Mouse (Mus musculus) limb, embryonic 11.5 days (tissue): ENCODE results near the gene Eif4a1. TPM values are rescaled to one million over a fixed set of nuclear protein-coding genes. Genes with fewer than 3 reads are reported as not detected.
"Not testable (repeated sequence)": the region's sequence is repeated elsewhere in the genome, so short reads cannot be mapped to it uniquely, and the experiment has no call there.

ENCODE experiments used
- ATAC-seq: fragments of 200-750 bp; cut with Nextera tagmentation; 2 replicates; pipeline ENCODE4 v1.8.0; 2017; ENCODE audit warnings: low read depth; ENCODE audit not compliant: insufficient number of reproducible peaks, low FRiP score, low TSS enrichment
- DNase-seq: peaks from one replicate; pipeline ENCODE4 v3.0.0-alpha.2; 2015; ENCODE audit warnings: low spot score
- H3K27ac ChIP-seq: fragments of 300-500 bp; sonication (generic); replicated peaks from 2 replicates; pipeline ENCODE4 v1.5.1; 2014; ENCODE audit warnings: low read depth, mild to moderate bottlenecking, low read length
- H3K27me3 ChIP-seq: fragments of 300-500 bp; sonication (generic); 2 replicates; pipeline ENCODE4 v1.6.1; 2014; ENCODE audit warnings: mild to moderate bottlenecking, low read length, mixed read lengths; ENCODE audit not compliant: control insufficient read depth, insufficient read depth
- H3K36me3 ChIP-seq: fragments of 300-500 bp; sonication (generic); 2 replicates; pipeline ENCODE4 v1.6.1; 2014; ENCODE audit warnings: mild to moderate bottlenecking, low read length, moderate library complexity, mixed read lengths; ENCODE audit not compliant: control insufficient read depth, insufficient read depth
- H3K4me1 ChIP-seq: fragments of 300-500 bp; sonication (generic); 2 replicates; pipeline ENCODE4 v1.6.1; 2014; ENCODE audit warnings: low read length, mixed read lengths; ENCODE audit not compliant: control insufficient read depth, insufficient read depth
- H3K4me2 ChIP-seq: fragments of 300-500 bp; sonication (generic); 2 replicates; pipeline ENCODE4 v1.6.1; 2014; ENCODE audit warnings: low read depth, mild to moderate bottlenecking, moderate library complexity; ENCODE audit not compliant: severe bottlenecking
- H3K4me3 ChIP-seq: fragments of 300-500 bp; sonication (generic); 2 replicates; pipeline ENCODE4 v1.5.1; 2014; ENCODE audit warnings: low read depth, low read length
- H3K9ac ChIP-seq: fragments of 300-500 bp; sonication (generic); 2 replicates; pipeline ENCODE4 v1.6.1; 2014; ENCODE audit warnings: mild to moderate bottlenecking, low read length
- H3K9me3 ChIP-seq: fragments of 300-500 bp; sonication (generic); 2 replicates; pipeline ENCODE4 v1.6.1; 2016; ENCODE audit warnings: low read length; ENCODE audit not compliant: control insufficient read depth
- WGBS: fragments of 180-500 bp; shearing (Covaris S2); extraction: QIAGEN DNeasy Blood & Tissue Kit; methylation state at CpG from one replicate; pipeline ENCODE4 v1.1.7; 2014; 5-methylcytosine and 5-hydroxymethylcytosine counted together
- polyA plus RNA-seq: library from polyadenylated mRNA; unstranded; fragments of >200 nt; fragmentation: Nextera tagmentation; extraction: Ambion mirVana; gene quantifications from 2 replicates; pipeline ENCODE4 v1.2.1, GENCODE M21; 2014

Eif4a1 gene
- polyA plus RNA-seq, 1 experiment from 2014 or later, result 892 TPM

- Histone ChIP-seq H3K9ac (no peak overlapping the region), H3K4me1 (peaks cover 8% of the 10 kb centered on the region; the same call in 1 of the 2 replicates), H3K27me3 (no peaks in the 10 kb centered on the region), H3K4me2 (no peak overlapping the region), H3K9me3 (no peaks in the 10 kb centered on the region), H3K27ac (no peak overlapping the region), H3K4me3 (no peak overlapping the region), H3K36me3 (no peaks in the 10 kb centered on the region)
- no peak for DNase-seq
- WGBS, result 40% methylated on average over 6 of the region's 6 CpGs
- ATAC-seq, result no peak
Measured at GRCm38 (mm10) chr11:69706775-69707479, 34.7 kb upstream of the Eif4a1 start.

- Histone ChIP-seq H3K27ac (no peak overlapping the region), H3K27me3 (no peaks in the 10 kb centered on the region), H3K4me2 (no peak overlapping the region), H3K36me3 (no peaks in the 10 kb centered on the region), H3K9ac (no peak overlapping the region), H3K4me3 (no peak overlapping the region), H3K4me1 (peaks cover 8% of the 10 kb centered on the region; the same call in 1 of the 2 replicates), H3K9me3 (no peaks in the 10 kb centered on the region)
- no peak for ATAC-seq
- 45% methylated on average over 2 of the region's 2 CpGs for WGBS
- no peak for DNase-seq
Measured at GRCm38 (mm10) chr11:69704613-69705010, 32.4 kb upstream of the Eif4a1 start.

- Histone ChIP-seq H3K36me3 (no peaks in the 10 kb centered on the region), H3K9me3 (no peaks in the 10 kb centered on the region), H3K9ac (no peak overlapping the region), H3K4me3 (no peak overlapping the region), H3K4me2 (no peak overlapping the region), H3K27ac (no peak overlapping the region), H3K4me1 (peaks cover 3% of the 10 kb centered on the region; the same call in 1 of the 2 replicates), H3K27me3 (no peaks in the 10 kb centered on the region)
- WGBS, result 75% methylated on average over 8 of the region's 8 CpGs
- no peak for DNase-seq
- ATAC-seq, result no peak
Measured at GRCm38 (mm10) chr11:69703814-69704612, 31.8 kb upstream of the Eif4a1 start.

GRCm38 (mm10) chr11:69703381-69703780 lies 31.2 kb upstream of the Eif4a1 start:
- not testable (repeated sequence) for H3K36me3 ChIP-seq, ATAC-seq, H3K9ac ChIP-seq, DNase-seq, H3K9me3 ChIP-seq, H3K27me3 ChIP-seq, H3K4me2 ChIP-seq, H3K27ac ChIP-seq, H3K4me3 ChIP-seq, H3K4me1 ChIP-seq
- WGBS, result 67% methylated on average over 2 of the region's 3 CpGs

GRCm38 (mm10) chr11:69702886-69703285 lies 30.7 kb upstream of the Eif4a1 start:
- WGBS, result 94% methylated on average over 10 of the region's 10 CpGs
- H3K9me3 ChIP-seq, H3K9ac ChIP-seq, DNase-seq, H3K4me1 ChIP-seq, ATAC-seq, H3K27ac ChIP-seq, H3K4me3 ChIP-seq, H3K36me3 ChIP-seq, H3K4me2 ChIP-seq, H3K27me3 ChIP-seq: not testable (repeated sequence)

- DNase-seq (no peak), ATAC-seq (no peak)
- H3K4me2 ChIP-seq, result no peak overlapping the region
- no peaks in the 10 kb centered on the region for H3K36me3 ChIP-seq
- WGBS, result 70% methylated on average over 1 of the region's 1 CpGs
- H3K9ac ChIP-seq, result no peak overlapping the region
- no peak overlapping the region for H3K27ac ChIP-seq
- H3K4me3 ChIP-seq, result no peak overlapping the region
- H3K9me3 ChIP-seq, result no peaks in the 10 kb centered on the region
- H3K4me1 ChIP-seq, result peaks cover 10% of the 10 kb centered on the region
- no peaks in the 10 kb centered on the region for H3K27me3 ChIP-seq
Measured at GRCm38 (mm10) chr11:69699595-69699994, 27.4 kb upstream of the Eif4a1 start.

- Histone ChIP-seq H3K9ac (no peak overlapping the region), H3K4me2 (no peak overlapping the region), H3K9me3 (no peaks in the 10 kb centered on the region), H3K27me3 (no peaks in the 10 kb centered on the region), H3K4me3 (no peak overlapping the region), H3K36me3 (no peaks in the 10 kb centered on the region), H3K4me1 (peaks cover 10% of the 10 kb centered on the region), H3K27ac (no peak overlapping the region)
- ATAC-seq, result no peak
- no peak for DNase-seq
- 75% methylated on average over 5 of the region's 5 CpGs for WGBS
Measured at GRCm38 (mm10) chr11:69698574-69698973, 26.4 kb upstream of the Eif4a1 start.

- WGBS, result 85% methylated on average over 3 of the region's 3 CpGs
Measured at GRCm38 (mm10) chr11:69697396-69697795, 25.2 kb upstream of the Eif4a1 start.

More at GRCm38 (mm10) chr11:69697396-69697795, 25.2 kb upstream of the Eif4a1 start:
- H3K4me2 ChIP-seq, result no peak overlapping the region
- no peak overlapping the region for H3K9ac ChIP-seq
- ATAC-seq (no peak), DNase-seq (no peak)
- no peaks in the 10 kb centered on the region for H3K27me3 ChIP-seq
- H3K4me3 ChIP-seq, result no peak overlapping the region
- no peak overlapping the region for H3K27ac ChIP-seq
- H3K36me3 ChIP-seq, result no peaks in the 10 kb centered on the region
- H3K9me3 ChIP-seq, result no peaks in the 10 kb centered on the region
- H3K4me1 ChIP-seq, result peaks cover 10% of the 10 kb centered on the region
